Mouse (Mus musculus): Measurements from ENCODE around the gene Cacna1c.

Cacna1c gene

DNA sequence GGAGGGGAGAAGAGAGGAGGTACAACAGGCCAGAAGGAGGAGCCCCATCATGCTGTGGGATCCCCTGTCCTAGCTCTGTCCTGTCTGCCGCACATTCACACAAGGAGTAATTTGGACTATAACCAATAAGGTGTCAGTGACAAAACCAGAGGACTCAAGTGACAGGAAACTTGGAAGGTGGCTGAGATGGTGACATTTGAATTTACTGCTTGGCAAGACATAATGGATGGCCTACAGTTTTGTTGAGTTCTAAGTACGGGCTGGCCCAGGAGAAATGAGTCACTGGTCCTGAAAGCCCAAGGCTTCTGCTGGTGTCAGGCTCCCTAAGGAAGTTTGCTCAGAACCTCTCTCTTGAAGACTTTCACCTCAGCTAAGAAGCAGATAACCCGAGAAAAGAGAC, 196.0 kb downstream of the Cacna1c start:
- no peak for DNase-seq

- no peak for DNase-seq
Measured at GRCm38 (mm10) chr6:118999329-118999875, 196.8 kb downstream of the Cacna1c start.

GRCm38 (mm10) chr6:118997397-118997796, 198.8 kb downstream of the Cacna1c start:
- DNase-seq: no peak

DNA sequence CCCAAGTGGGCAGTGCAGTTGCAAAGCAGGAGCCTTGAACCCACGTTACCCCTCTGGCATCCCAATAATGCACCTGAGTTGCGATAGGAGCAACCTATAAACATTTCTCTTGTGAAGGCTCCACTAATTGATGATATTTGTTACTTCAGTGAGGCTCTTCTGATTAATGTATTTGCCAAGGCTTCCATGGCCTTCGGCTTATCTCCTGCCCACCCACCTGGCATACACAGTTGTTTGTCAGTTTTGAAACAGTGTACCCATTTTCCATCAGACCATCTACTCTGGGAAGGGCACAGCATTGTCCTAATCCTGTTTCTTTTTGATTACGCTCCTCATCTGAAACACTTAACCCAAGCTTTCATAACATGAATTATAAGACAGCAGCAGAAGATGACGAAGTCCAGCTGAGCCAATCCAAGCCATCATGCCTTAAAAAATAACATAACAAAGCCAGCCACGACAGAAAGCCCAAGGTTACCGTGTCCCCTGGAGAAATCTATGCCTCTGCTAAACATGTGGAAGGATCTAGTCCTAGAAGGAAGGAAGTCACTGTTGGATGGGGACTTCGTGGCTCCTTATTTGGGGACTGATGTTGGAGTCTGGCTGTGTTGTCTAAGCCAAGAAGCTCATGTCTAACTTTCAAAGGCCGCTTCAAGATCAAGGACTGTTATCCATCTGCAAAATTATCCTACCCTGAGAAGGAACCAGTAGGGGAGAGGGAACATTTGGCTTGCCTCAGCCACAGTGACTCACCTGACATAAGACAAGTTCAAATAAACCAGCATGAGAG, 201.8 kb downstream of the Cacna1c start:
- DNase-seq: no peak

- no peak for DNase-seq
Measured at GRCm38 (mm10) chr6:118992391-118992790, 203.8 kb downstream of the Cacna1c start.

DNA sequence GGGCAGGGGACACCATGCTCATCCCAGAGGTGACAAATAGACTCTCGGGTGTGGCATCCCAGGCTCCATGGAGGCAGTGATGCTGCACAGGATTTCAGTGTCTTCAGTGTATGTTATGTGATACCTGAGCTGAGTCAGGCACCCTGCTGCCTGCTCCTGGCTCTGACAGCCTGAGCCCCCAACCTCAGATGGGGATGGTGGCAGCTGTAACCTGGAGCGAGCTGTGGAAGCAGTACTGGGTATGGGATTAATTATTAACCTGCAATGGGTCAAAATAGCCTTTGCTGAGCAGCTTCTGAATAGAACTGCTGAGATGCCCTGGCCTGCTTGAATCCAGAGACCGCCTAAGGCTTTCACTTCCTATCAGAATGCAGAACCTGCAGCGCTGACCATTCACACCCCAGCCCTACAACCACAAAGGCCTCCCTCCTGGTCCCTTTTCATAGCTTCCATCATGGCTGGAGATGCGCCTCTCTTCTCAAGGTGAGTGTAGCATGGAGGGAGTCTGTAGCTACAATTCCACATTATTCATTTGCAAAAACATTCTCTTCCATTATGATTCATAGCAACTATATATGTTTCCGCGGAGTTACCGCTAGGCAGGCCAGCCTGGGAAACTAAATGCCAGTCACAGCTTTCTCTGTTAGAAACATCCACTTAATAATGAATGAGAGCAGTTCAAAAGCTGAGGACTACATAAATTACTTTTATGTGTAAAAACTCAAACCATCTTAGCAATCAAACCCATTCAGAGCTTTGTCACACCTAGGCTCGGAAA, 206.0 kb downstream of the Cacna1c start:
- DNase-seq: no peak

DNA sequence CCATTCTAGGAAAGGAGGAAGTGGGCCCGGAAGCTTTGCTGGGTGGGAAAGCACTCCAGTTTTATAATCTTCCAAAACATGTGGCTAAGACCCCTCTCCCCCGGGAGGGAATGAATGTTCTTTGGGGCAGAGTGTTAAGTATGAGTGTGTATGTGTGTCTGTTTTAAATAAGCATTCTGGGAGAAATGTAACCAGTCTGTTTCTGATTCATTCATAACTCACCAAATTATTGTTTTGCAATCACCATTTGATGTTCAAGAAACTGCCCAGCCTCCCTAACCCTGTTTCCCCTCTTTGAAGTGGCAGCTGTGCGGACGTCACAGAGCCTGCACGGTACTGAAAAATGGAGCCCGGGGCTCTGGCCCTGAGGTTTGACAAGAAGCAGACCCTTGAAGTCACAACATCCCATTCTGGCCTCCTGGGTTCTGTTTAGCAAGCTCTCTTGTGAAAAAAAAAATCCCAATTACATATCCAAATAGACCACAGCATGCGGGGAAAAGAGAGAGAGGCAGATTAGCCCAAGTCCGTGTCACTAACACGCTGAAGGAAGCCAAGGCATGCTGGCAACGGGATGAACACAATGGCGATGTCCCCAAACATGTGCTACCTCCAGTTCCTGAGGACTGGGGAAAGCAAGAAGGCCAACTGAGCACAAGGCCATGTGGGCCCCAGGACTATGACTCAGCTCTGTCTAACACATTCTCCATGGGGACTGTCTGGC, 211.9 kb downstream of the Cacna1c start:
- DNase-seq: peak; percentile 59 to 61

GRCm38 (mm10) chr6:118983471-118984040, 212.7 kb downstream of the Cacna1c start:
- no peak for DNase-seq

DNA sequence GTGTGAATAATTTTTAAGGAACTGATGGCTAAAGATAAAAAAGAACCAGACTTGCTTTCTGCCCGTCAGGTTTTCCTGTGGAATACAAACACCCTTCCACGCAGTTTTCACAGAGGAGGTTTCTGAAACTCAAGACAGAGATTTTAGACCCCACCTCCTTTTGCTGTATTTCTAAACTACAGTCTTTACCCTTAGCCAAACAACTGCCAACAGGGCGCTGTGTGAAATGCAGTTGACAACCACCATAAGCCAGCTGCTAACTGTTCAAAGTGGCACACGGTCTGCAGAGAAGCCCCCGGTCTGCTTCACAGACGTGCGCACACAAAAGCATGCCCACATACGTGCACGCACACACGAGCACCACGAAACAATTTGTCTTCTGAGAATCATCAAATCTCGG, 216.0 kb downstream of the Cacna1c start:
- no peak for DNase-seq

DNA sequence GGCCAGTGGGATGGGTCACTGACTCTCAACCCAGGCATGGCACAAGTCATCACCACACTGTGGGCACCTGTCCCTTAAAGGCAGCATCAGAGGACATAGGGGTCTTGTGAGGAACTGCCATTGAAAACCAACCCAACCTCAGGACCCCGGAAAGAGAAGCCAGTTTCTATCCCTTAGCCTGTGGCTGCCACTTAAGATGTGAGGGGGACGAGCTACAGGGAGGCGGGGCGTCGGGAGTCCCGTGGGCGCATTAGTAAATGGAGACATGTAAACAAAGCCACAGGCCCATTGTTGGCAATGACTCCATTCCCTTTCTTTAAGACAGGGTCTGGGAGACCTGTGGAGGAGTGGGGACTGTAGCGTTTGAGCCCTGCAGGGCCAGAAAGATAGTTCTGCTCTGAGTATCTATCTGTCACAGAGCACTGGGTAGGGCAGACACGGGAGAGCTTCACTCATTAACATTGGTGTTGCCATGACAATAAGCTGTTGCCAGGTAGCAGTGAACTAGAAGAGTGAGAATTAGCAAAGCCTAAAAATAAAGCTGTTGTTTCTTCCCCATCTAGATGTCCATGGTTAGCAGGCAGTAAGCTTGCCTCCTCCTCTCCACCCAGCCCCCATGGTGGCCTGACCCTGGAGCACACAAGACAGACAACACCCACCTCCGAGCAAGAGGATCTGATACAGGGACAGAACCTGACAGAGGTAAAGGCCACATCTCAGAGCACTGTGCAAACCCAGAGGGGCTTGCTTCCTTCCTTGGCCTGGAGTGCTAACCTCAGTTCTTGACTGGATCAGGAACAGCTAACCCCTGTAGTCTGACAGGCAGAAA, 218.6 kb downstream of the Cacna1c start:
- no peak for DNase-seq

DNA sequence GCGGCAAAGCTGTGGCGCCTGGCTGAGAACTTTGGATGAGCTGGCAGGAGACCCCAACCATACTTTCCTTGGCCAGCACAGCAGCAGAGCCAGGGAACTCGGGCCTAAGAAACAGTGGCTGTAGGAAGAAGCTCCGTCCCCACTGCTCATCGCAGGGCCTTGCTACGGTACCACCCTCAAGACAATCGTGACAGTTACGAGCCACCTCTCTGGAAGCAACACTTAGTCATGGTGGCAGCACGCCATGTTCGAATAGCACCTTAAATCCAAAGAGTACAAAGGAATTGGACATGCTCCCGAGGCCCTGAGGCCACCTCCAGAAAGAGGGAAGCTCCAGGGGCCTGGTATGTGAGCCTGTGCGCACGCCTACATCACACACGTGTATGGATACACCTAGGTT, 219.6 kb downstream of the Cacna1c start:
- no peak for DNase-seq

DNA sequence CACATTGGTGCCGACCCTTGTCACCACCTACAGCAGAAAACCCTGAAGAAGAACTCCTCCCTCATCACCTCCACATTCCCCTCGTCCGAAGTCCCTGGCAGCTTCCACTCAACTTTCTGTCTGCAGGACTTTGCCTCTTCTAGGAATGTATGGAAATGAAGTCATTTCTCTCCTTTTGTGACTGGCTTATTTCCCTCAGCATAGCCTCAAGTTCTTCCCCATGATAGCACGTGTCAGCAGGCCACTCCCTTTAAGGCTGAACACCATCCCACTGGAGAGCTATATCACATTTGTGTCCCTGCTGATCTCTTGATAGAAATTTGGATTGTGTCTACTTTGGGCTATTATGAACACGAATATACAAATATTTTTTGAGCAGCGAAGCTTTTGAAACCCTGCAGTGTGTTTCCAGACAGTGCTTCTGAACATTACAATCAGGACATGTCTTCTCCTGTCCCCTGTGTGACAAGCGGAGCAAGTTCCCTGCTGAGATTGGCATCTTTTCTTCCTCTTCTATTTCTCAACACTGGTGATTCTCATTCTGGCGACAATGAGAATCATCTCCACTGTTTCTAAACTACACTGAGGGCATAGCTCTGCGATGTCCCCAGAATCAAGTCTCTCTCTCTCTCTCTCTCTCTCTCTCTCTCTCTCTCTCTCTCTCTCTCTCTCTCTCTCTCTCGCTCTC, 224.2 kb downstream of the Cacna1c start:
- DNase-seq: no peak

DNA sequence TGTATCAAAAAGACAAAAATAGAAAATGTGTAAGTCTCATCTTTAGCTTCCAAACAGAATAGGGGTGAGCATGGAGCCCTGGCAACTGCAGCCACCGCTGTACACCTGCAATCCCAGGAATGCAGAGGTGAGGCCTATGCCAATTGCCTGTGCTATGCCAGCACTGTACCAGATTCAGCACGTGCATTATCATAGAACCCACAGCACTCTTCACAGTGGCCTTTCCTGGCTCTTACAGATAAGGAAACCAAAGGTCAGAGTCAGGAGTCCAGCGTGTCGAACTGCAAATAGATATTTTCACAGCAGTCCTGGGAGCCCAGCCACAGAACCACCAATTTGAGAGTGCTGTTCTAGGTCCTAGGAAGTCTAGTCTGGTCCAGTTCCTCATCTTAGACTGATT, 227.4 kb downstream of the Cacna1c start:
- no peak for DNase-seq

DNA sequence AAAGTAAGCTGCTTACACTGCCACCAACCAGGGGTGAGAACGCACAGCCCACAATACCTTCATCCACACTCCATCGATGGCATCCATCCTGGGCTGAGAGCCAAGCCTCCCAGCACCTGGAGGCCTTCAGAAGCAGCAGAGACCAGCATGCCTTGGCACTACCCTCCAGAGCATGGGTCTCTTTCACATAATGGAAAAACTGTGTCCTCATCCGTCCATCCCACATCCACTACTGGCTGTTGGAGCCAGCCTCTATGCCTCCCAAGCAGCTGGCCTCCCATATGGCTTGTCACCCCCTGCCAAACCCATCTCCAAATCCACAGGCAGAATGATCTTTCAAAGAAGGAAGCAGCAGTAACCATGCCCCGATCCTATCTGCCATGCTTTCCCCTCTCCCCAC, 229.3 kb downstream of the Cacna1c start:
- peak; percentile 82 to 83 for DNase-seq

GRCm38 (mm10) chr6:118965577-118965976, 230.6 kb downstream of the Cacna1c start:
- DNase-seq: no peak

DNA sequence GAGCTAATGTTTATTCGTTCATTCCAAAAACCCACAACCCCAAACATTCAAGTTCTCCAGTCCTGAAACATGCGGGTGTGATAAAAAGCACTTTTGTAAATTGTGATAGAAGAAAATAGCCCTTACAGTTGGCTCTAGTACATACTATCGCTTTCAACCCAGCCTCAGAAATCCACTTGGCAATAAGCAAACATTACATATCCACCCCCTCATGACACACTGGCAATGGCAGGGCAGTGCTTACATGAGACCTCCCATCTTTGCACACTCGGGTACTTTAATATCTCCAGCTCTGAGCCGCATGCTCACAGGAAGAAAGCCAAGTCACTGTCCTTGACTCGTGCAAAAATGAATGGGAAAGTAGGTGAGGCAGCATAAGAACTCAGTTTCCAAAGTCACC, 232.4 kb downstream of the Cacna1c start:
- DNase-seq: no peak

GRCm38 (mm10) chr6:118963283-118963682, 232.9 kb downstream of the Cacna1c start:
- no peak for DNase-seq

DNA sequence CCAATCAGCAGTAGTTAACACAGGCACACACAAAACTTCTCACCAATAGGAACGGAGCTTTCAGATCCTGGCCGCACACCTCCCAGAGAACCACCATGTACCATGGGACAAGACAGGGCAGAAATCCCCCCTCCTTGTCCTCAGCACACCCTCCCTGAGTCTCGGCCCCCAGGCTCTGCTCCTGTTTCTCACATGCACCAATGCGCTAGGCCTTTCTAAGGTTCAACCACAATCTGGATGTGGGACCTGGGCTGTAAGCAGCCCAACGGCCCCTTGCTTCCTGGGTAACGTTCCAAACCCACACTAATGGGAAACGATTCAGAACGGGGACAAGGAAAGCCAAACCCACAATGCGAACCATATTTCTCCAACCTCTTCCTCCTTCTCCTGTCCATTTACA, 237.7 kb downstream of the Cacna1c start:
- no peak for DNase-seq

- no peak for DNase-seq
Measured at GRCm38 (mm10) chr6:118956234-118956633, 240.0 kb downstream of the Cacna1c start.

GRCm38 (mm10) chr6:118955777-118956176, 240.4 kb downstream of the Cacna1c start:
- no peak for DNase-seq

DNA sequence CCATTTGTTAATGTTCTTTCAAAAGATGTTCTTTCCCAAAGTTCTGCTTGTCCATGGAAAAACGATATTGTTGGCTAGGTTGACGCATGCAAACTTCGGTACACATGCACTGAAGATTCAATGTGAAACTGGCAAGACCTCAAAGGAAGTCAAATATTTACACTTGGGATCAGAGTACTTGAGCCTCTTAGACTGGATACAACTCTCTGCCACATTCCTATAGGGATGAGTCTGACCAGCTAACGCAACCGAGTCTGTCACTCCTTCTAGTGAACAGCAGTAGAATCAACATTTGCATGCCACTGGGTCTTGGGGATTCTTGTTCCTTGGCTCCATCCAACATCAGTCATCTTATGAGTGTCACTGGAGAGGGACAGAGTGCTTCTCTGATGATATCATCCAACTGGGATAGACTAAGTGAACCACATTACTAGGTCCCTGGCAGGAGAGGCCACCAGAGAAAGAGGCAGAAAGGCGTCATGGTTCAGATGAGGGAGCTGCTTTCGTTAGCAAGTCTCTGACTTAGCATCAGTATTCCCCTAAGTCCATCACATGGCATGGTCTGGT, 241.1 kb downstream of the Cacna1c start:
- DNase-seq: no peak
